Mouse (Mus musculus): ENCODE measurements around the gene Rpia.

- TF ChIP-seq GATA1 (IDR thresholded peaks at IDR 0.05; ENCODE audit: borderline replicate concordance, low read length) (no peak), FLI1 (IDR thresholded peaks at IDR 0.05; ENCODE audit: low read length) (no peak)
These were observed 4.5 kb downstream of the Rpia start for GRCm38 (mm10) chr6:70787524-70787923.

Measured in megakaryocyte, embryonic 14.5 days (primary cell).